10 mouse cellular contexts compared by ENCODE assay signal in genomic region chr14:34675347-34675865, GRCm38 (mm10). TPM values are rescaled to one million over a fixed set of nuclear protein-coding genes. Genes with fewer than 3 reads are reported as not detected.
A peak's percentile ranks its signal among the peaks of the same experiment; 100 is the strongest.
DNase-seq lines count a peak whose midpoint lies in the region; ATAC-seq and TF ChIP-seq lines count a peak whose summit lies in the region.
"Had no signal": no experiment of that assay in that cellular context is flagged by ENCODE, and none has a peak within 500 bp of the region (broad histone marks: within the 10 kb centered on the region; RNA-seq: fewer than 3 reads in every experiment).

No protein-coding gene starts in this region.

- peak overlapping the region; percentile 79 for H3K4me3 ChIP-seq in gastrocnemius, adult 2 months
- no peak overlapping the region for H3K4me3 ChIP-seq in forebrain, embryonic 12.5 days (replicated peaks)
- peak overlapping the region; percentile 97 for H3K4me3 ChIP-seq in liver, embryonic 13.5 days (replicated peaks)

- 0 out of 2 replicates have a peak, but pooled peaks cover 6% of the 10 kb centered on the region for H3K36me3 ChIP-seq in forebrain, embryonic 12.5 days (replicated peaks)
- peaks cover 30% of the 10 kb centered on the region for H3K36me3 ChIP-seq in liver, embryonic 13.5 days

- 0 out of 2 replicates have a peak overlapping the region, but pooled peaks have one; percentile 96 for H3K27ac ChIP-seq in gastrocnemius, adult 2 months
- no peak overlapping the region for H3K27ac ChIP-seq in forebrain, embryonic 12.5 days
- no peak overlapping the region for H3K27ac ChIP-seq in liver, embryonic 13.5 days

- no peak for DNase-seq in gastrocnemius, adult 2 months
- no peak for DNase-seq in gastrocnemius, postnatal 4 days (ENCODE audit: low spot score in 2 of 2)
- DNase-seq in 3T3-L1 (ENCODE audit: low read depth, low spot score), result peak; percentile 23
- no peak for DNase-seq in liver, embryonic 13.5 days
- DNase-seq in embryo, embryonic 9.5 days (ENCODE audit: extremely low spot score), result no peak
- DNase-seq in adrenal gland, postnatal 4 days (ENCODE audit: low spot score in 2 of 2), result no peak
- no peak for DNase-seq in thymus, adult 18-20 months
- DNase-seq: kidney, postnatal 14 days; retina, postnatal 1 day had no signal

- TF ChIP-seq CTCF in gastrocnemius, adult 2 months (IDR thresholded peaks at IDR 0.05), result no peak

- H3K9me3 ChIP-seq in forebrain, embryonic 12.5 days, result no peaks in the 10 kb centered on the region
- no peaks in the 10 kb centered on the region for H3K9me3 ChIP-seq in liver, embryonic 13.5 days (replicated peaks)

- H3K4me1 ChIP-seq in forebrain, embryonic 12.5 days, result peaks cover 15% of the 10 kb centered on the region
- H3K4me1 ChIP-seq in liver, embryonic 13.5 days (replicated peaks), result peaks cover 42% of the 10 kb centered on the region

- H3K4me2 ChIP-seq in forebrain, embryonic 12.5 days, result peak overlapping the region; percentile 20; the same call in 1 of the 2 replicates
- peak overlapping the region; percentile 61 for H3K4me2 ChIP-seq in liver, embryonic 13.5 days

- no peak overlapping the region for H3K9ac ChIP-seq in forebrain, embryonic 12.5 days
- H3K9ac ChIP-seq in liver, embryonic 13.5 days, result peak overlapping the region; percentile 60

- H3K27me3 ChIP-seq in forebrain, embryonic 12.5 days, result no peaks in the 10 kb centered on the region
- no peaks in the 10 kb centered on the region for H3K27me3 ChIP-seq in liver, embryonic 13.5 days

- intact Hi-C loops in gastrocnemius, adult 2 months (cut with DNase I), result loop anchor here (10.0 kb wide), 1 partner anchor 361 kb away; the partner anchor contains the start of genes Glud1 and Shld2

- ATAC-seq in forebrain, embryonic 12.5 days (ENCODE audit: low FRiP score), result no peak
- no peak for ATAC-seq in liver, embryonic 13.5 days (ENCODE audit: low read depth)

- WGBS in forebrain, embryonic 12.5 days, result 77% methylated on average over 5 of the region's 5 CpGs
- WGBS in liver, embryonic 13.5 days (ENCODE audit: insufficient replicate concordance), result 45% methylated on average over 5 of the region's 5 CpGs

RNA-seq across cellular contexts. Expression of gene Wapl, which starts 1.7 kb away (rescaled TPM):
- 10 to 100 TPM; 38.8 to 40.0 TPM for total RNA-seq in gastrocnemius, adult 2 months (2021)
- 10 to 100 TPM; 48.5 to 53.4 TPM for total RNA-seq in gastrocnemius, postnatal 4 days (2021)
- 37.6 and 38.3 TPM in 2 replicates for polyA plus RNA-seq in forebrain, embryonic 12.5 days (2016; fragmentation: Nextera tagmentation; extraction: Ambion mirVana)
- polyA plus RNA-seq in liver, embryonic 13.5 days (2015; fragmentation: Nextera tagmentation; extraction: Ambion mirVana), result 24.9 and 30.0 TPM in 2 replicates
- total RNA-seq in adrenal gland, postnatal 4 days (2021), result 10 to 100 TPM; 90.8 to 95.2 TPM
